Mouse (Mus musculus) retina, postnatal 1 day (tissue): ENCODE measurements around the gene Ppm1b.

Experiments used
- DNase-seq: peaks from one replicate; pipeline ENCODE4 v3.0.0-alpha.2; 2012

The Ppm1b gene

GRCm38 (mm10) chr17:84958986-84959664 is 2.6 kb downstream of the Ppm1b start:
- DNase-seq, result no peak

- no peak for DNase-seq
Measured at GRCm38 (mm10) chr17:84959665-84960020, 3.1 kb downstream of the Ppm1b start.

GRCm38 (mm10) chr17:84960136-84960535 is 3.6 kb downstream of the Ppm1b start:
- DNase-seq, result no peak

DNA sequence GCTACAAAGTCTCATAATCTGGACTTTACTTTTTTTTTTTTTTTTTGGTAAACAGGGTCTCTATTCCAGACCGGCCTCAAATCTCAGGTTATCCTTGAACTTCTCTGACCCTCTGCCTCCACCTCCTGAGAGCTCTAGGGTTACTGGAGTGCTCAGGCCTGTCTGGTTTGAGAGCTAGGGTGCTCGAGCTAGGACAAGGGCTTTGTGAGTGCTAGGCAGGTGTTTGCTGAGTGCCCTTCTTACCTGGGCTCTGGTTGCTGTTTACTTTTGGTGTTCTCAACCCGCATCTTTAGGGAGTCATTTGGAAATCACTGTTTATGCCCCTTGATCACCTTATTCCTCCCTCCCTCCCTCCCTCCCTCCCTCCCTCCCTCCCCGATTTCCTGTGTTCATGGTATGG is 5.5 kb downstream of the Ppm1b start:
- no peak for DNase-seq

DNA sequence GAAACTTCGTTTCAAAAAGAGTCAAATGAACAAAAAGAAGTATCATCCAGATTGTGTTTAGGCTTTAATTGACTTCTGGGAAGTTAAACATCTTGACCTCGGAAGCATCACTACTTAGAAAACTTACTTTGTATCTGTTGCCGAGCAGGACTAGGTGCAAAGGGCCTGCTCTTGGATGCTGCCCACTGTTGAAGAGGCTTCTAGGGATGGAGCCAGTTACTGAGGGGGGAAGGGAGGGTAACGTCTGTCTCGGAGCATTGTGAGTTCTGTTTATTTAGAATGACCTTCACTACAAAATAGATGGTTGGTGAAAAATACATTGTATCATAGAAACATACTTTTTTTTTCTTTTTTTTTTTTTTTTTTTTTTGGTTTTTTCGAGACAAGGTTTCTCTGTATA is 7.1 kb downstream of the Ppm1b start:
- no peak for DNase-seq

DNA sequence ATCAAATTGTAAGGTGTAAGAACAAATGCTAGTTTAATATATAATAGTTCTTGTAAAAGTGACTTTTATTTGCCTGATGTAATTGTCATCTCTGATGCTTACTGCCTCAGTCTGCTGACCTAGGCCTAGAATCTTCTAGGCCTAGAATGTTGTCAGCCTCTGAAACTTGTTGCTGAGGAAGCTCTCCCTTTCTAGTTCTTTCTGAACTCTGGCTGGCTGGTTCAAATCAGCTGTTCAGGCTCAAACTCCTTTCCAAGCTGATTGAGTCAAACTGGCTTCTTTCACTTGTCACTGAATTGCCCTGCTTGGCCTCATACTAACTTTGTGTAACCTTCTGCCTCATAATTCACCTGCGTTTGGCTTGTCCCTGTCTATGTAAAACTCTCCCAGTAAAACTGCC is 9.7 kb downstream of the Ppm1b start:
- DNase-seq, result no peak

DNA sequence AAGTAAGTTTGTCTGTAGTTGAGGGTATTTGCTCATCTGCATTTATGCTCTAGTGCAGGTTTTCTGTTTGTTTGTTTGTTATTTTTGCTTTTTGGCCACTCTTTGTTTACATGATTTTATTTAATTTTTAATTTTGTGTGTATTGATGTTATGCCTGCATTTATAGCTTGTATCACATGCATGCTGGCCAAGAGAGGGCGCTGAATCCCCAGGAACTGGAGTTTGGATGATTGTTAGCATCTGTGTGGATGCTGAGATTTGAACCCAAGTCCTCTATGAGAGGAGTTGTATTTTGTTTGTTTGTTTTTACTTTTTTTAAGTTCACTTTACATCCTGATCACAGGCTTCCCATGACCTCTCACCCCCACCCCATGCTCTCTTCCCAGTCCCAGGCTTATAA is 10.5 kb downstream of the Ppm1b start:
- no peak for DNase-seq

DNA sequence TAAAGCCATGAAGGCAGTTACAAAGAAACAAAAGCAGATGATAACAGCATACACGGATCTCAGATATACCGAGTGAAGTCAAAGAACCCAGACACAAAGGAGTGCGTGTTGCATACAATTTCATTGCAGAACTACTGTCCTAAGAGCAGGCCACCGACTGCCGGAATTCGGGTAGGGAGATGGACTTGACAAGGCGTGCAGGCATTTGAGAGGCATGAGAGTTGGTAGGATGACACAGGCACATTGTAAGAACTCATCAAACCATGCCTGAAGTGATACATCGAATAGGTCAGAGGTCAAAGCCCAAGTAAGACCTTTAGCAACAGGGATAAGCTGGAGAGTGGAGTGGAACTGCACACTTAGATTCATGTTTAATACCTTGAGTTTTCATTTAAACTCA is 13.4 kb downstream of the Ppm1b start:
- peak; percentile 44 for DNase-seq

GRCm38 (mm10) chr17:84981721-84982120 is 25.2 kb downstream of the Ppm1b start:
- no peak for DNase-seq

- DNase-seq, result no peak
Measured at GRCm38 (mm10) chr17:84982735-84983134, 26.2 kb downstream of the Ppm1b start.

DNA sequence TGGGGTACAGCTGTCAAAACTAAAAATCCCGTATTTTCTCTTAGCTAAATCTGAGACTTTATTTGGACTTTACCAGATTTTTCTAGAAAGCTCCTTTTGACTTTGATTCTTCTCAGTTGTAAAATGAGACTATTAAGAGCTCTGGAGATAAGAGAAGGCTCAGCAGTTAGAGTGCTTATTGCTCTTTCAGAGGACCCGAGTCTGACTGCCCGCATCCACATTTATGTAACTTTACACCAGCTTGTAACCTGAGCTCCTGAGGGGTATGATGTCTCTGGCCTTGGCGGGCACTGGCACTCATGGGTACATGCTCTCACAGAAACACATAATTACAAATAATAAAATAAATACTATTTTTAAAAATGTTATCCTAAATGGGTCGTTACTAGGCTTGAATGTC is 29.8 kb downstream of the Ppm1b start:
- DNase-seq, result no peak

DNA sequence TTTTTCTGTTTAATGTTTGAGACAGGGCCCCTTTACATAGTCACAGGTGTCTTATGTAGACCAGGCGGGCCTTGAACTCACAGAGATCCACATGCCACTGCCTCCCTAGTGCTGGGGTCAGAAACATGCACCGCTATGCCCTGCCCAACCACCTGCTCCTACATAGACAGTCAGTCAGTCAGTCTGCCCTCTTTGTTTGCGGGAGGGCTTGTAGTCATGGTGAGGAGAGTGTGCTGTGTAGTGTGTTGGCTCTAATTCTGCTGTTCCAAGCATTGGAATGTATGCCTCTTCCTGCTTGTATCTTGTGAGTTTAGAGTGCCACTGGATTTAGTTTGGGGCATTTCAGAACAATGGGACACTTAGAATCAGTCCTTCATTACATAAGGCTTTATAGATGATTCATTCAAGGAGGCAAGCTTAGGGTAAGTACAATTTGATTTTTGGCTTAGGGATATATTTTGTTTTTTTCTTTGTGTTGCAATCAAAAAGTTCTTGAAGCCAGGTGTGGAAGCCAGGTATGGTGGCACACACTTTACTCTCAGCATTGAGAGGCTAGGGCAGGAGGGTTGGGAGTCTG is 31.4 kb downstream of the Ppm1b start:
- no peak for DNase-seq

GRCm38 (mm10) chr17:84988514-84988913 is 32.0 kb downstream of the Ppm1b start:
- no peak for DNase-seq

DNA sequence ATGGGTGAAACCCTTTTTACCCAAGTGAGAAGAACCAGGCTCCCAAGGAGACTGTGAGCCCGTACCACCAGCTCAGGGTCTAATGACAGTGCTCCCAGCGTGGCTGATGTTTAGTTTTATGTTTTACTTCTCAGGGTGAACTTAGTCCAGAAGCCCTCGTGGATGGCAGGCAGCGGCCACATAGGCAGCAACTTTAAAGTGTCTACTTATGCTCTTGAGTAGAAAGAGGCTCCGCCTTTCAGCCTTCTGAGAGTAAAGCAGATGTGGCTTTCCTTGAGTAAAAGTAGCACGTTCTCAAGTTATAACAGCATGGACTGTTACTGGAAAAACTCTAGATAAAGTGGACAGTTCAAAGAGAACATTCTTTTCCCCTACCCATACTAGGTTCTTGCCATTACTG is 39.3 kb downstream of the Ppm1b start:
- no peak for DNase-seq

DNA sequence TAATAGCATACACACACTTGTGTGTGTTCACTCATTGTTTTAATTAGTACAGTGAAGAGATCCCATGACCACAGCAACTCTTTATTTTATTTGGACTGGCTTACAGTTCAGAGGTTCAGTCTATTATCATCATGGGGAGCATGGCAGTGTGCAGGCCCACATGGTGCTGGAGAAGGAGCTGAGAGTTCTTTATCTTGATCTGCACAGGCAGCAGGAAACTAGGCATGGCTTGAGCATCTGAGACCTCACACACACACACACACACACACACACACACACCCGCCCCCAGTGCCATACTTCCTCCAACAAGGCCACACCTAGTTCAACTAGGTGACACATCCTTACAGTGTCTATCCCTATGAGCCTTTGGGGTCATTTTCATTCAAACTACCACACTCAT is 41.1 kb downstream of the Ppm1b start:
- no peak for DNase-seq

- DNase-seq, result no peak
Measured at GRCm38 (mm10) chr17:84999636-85000035, 43.1 kb downstream of the Ppm1b start.

GRCm38 (mm10) chr17:85013485-85013884 is 56.9 kb downstream of the Ppm1b start:
- DNase-seq, result no peak

GRCm38 (mm10) chr17:85014632-85015031 is 58.1 kb downstream of the Ppm1b start:
- no peak for DNase-seq

- no peak for DNase-seq
Measured at GRCm38 (mm10) chr17:85018344-85018743, 61.8 kb downstream of the Ppm1b start.

DNA sequence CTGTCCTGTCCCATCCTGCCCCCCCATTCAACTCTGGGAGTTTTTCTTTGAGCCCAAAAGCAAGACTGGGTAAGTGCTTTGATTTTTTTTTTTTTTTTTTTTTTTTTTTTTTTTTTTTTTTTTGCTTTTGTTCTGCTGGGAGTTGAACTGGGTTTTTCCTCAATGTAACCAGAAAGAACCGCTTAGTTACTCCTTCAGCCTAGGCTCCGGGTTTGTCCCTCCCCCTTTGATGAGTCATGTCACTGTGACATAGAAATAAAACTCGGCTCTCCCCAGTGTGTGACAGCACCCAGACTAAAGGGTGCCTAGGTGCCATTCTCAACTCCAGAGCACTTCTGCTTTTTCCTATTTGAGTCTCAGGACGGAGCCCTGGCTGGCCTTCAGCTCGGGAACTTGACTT is 62.3 kb downstream of the Ppm1b start:
- DNase-seq, result no peak

- no peak for DNase-seq
Measured at GRCm38 (mm10) chr17:85020343-85020742, 63.8 kb downstream of the Ppm1b start.

DNA sequence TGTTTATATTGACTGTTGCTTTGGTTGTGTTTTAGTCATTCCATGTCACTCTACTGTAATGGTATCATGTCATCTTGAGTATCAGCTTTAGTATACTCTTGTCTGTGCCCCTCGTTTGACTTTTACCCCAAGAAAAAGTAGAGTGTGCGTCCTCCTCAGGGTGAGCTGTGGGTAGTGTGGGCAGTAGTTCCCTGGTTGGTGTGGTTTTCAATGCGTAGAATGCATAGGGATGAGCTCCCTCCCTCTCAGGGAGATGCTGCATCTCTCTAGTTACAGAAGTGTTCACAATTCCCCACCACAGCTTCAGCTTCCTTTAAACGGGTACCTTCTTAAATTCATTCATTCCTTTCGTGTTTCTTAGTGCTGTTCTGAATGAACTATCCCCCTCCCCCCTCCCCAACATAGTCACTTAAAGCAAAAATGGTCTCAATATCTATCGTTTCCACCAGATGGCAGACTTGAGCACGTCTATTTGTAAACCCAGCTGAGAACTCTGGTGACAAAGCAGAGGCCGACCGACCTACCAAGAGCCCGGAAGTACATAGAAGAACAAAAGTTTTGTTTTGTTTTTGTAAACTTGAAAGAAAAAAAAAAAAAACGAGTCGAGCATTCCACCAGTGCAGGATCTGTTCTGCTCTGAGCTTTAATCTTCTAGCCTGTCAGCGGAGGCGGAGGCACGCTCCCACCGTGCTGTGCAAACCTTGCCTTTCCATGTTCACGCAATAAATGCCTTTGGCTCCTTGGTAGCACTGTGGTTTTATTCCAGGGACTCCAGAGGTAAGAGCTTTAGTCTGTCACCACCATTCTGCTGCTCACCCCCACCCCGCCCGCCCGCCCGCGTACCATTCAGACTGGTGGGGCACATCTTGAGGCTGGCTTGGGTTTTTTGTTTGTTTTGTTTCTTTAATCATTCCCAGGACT is 67.0 kb downstream of the Ppm1b start:
- peak; percentile 89 for DNase-seq

DNA sequence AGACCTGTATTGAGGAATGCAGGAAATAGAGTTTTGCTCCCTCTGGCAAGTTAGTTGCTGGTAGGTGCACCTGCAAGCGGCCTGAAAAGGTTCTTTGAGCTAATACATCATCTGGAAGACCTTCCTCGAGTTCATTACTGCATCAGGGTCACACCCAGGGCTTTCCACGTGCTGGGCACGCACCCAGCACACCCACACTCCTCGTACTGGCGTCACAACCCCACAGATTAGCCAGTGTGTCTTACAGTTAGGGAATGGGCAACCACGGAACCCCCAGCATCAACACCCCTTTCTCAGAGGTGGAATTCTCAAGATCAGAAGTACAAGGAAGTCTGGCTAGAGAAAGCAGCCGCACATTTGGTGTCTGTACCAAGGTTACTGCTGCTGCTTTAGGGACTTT is 67.7 kb downstream of the Ppm1b start:
- no peak for DNase-seq

- no peak for DNase-seq
Measured at GRCm38 (mm10) chr17:85025151-85025550, 68.6 kb downstream of the Ppm1b start.
